Mouse (Mus musculus) mesoderm, embryonic 11.5 days (tissue): Measurements from ENCODE around the gene Olfr520.
"Not testable (repeated sequence)": the region's sequence is repeated elsewhere in the genome, so short reads cannot be mapped to it uniquely, and the experiment has no call there.

ENCODE experiments used
- DNase-seq: peaks from one replicate; pipeline ENCODE4 v3.0.0-alpha.2; 2012; ENCODE audit warnings: low read depth, low spot score

The Olfr520 gene

GRCm38 (mm10) chr7:99711166-99711565, 18.9 kb upstream of the Olfr520 start, which contains the start of gene Slco2b1:
Gene Slco2b1, minus strand, starts transcription at chr7:99711340.
- DNase-seq: no peak

GRCm38 (mm10) chr7:99712431-99712830, 17.6 kb upstream of the Olfr520 start:
- no peak for DNase-seq

DNA sequence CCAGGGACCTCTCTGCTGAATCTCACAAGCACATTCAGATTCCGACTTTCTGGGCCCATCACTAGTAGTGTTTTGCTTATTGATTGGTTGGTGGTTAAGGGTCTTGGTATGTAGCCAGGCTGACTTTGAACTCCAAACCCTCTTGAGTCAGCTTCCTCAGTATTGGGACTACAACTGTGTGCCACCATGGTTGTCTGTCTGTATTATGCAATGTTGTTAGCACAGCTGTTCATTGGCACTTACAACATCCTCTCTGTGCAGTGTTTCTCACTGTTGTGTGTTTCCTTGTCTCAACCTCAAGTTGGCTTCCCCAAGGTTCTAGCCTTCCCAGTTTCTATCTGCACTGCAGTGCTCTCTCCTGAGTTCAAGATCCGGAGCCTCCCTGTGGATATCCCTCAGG, 13.5 kb upstream of the Olfr520 start:
- DNase-seq: no peak

GRCm38 (mm10) chr7:99734612-99735011, 4.5 kb downstream of the Olfr520 start:
- DNase-seq: no peak

- not testable (repeated sequence) for DNase-seq
Observed at GRCm38 (mm10) chr7:99735491-99735890, 5.4 kb downstream of the Olfr520 start.

GRCm38 (mm10) chr7:99739276-99739675, 9.2 kb downstream of the Olfr520 start:
- DNase-seq: no peak

- DNase-seq: no peak
Observed at GRCm38 (mm10) chr7:99763207-99763606, 33.1 kb downstream of the Olfr520 start, which contains the start of gene Olfr521. Gene Olfr521, plus strand, starts transcription at chr7:99763507.

GRCm38 (mm10) chr7:99781385-99781784, 51.3 kb downstream of the Olfr520 start:
- DNase-seq: no peak

DNA sequence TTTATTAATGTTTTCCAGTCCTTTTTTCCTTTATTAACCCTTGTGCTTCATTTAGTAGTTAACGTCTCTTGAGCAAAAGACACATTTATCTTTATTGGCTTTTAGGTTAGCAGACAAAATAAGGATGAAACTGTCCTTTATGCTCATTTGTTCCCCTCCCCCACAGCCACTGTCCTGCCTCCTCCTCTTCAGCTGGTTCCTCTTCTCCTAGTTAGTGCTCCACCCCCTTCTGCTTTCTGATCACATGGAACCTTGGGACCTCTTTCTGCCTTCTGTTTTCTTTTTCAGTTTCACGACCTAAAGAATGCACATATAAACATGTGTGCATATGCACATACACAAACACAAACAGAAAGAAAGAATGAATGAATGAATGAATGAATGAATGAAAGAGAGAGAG, 51.8 kb downstream of the Olfr520 start:
- no peak for DNase-seq

- no peak for DNase-seq
Observed at GRCm38 (mm10) chr7:99783421-99783820, 53.3 kb downstream of the Olfr520 start.

GRCm38 (mm10) chr7:99785553-99785952, 55.5 kb downstream of the Olfr520 start:
- DNase-seq: no peak
